Mouse (Mus musculus): Measurements from ENCODE around the gene Ino80d. TPM values are rescaled to one million over a fixed set of nuclear protein-coding genes. Genes with fewer than 3 reads are reported as not detected.
A peak's percentile ranks its signal among the peaks of the same experiment; 100 is the strongest.

Gene Ino80d
- total RNA-seq, 2 experiments from 2014 or later = 26.5 to 26.6 TPM

- no peak for DNase-seq (ENCODE audit: low spot score in 2 of 2)
Measured at GRCm38 (mm10) chr1:63001874-63002273, 112.6 kb downstream of the Ino80d start.

GRCm38 (mm10) chr1:62993348-62993747, 121.1 kb downstream of the Ino80d start:
- DNase-seq (ENCODE audit: low spot score in 2 of 2) = no peak

GRCm38 (mm10) chr1:62992648-62993047, 121.8 kb downstream of the Ino80d start:
- no peak for DNase-seq (ENCODE audit: low spot score in 2 of 2)

- no peak for DNase-seq (ENCODE audit: low spot score in 2 of 2)
Measured at GRCm38 (mm10) chr1:62991021-62991420, 123.4 kb downstream of the Ino80d start.

GRCm38 (mm10) chr1:62987561-62987960, 126.9 kb downstream of the Ino80d start:
- DNase-seq (ENCODE audit: low spot score in 2 of 2) = no peak

GRCm38 (mm10) chr1:62986267-62986666, 128.2 kb downstream of the Ino80d start:
- DNase-seq (ENCODE audit: low spot score in 2 of 2) = peak in 1 of 2 experiments; percentile 31

GRCm38 (mm10) chr1:62984566-62984965, 129.9 kb downstream of the Ino80d start:
- peak in 1 of 2 experiments; percentile 31 for DNase-seq (ENCODE audit: low spot score in 2 of 2)

GRCm38 (mm10) chr1:62976742-62977141, 137.7 kb downstream of the Ino80d start:
- no peak for DNase-seq (ENCODE audit: low spot score in 2 of 2)

- DNase-seq (ENCODE audit: low spot score in 2 of 2) = no peak
Measured at GRCm38 (mm10) chr1:62966885-62967284, 147.6 kb downstream of the Ino80d start.

- DNase-seq (ENCODE audit: low spot score in 2 of 2) = peak; percentile 37 to 63
Measured at GRCm38 (mm10) chr1:62964291-62964690, 150.2 kb downstream of the Ino80d start.

GRCm38 (mm10) chr1:62956942-62957645, 157.4 kb downstream of the Ino80d start:
- no peak for DNase-seq (ENCODE audit: low spot score in 2 of 2)

GRCm38 (mm10) chr1:62956526-62956925, 157.9 kb downstream of the Ino80d start:
- no peak for DNase-seq (ENCODE audit: low spot score in 2 of 2)

- DNase-seq (ENCODE audit: low spot score in 2 of 2) = no peak
Measured at GRCm38 (mm10) chr1:62955340-62955739, 159.1 kb downstream of the Ino80d start.

GRCm38 (mm10) chr1:62953036-62953435, 161.4 kb downstream of the Ino80d start:
- no peak for DNase-seq (ENCODE audit: low spot score in 2 of 2)

- no peak for DNase-seq (ENCODE audit: low spot score in 2 of 2)
Measured at GRCm38 (mm10) chr1:62952319-62952718, 162.1 kb downstream of the Ino80d start.

GRCm38 (mm10) chr1:62951067-62951809, 163.2 kb downstream of the Ino80d start:
- DNase-seq (ENCODE audit: low spot score in 2 of 2) = peak in 1 of 2 experiments; percentile 67

GRCm38 (mm10) chr1:62950526-62950925, 163.9 kb downstream of the Ino80d start:
- DNase-seq (ENCODE audit: low spot score in 2 of 2) = no peak

GRCm38 (mm10) chr1:62947807-62948206, 166.7 kb downstream of the Ino80d start:
- no peak for DNase-seq (ENCODE audit: low spot score in 2 of 2)

GRCm38 (mm10) chr1:62946987-62947386, 167.5 kb downstream of the Ino80d start:
- no peak for DNase-seq (ENCODE audit: low spot score in 2 of 2)

GRCm38 (mm10) chr1:62934752-62935329, 179.6 kb downstream of the Ino80d start:
- DNase-seq (ENCODE audit: low spot score in 2 of 2) = no peak

- DNase-seq (ENCODE audit: low spot score in 2 of 2) = no peak
Measured at GRCm38 (mm10) chr1:62934100-62934513, 180.4 kb downstream of the Ino80d start.

Measured in gastrocnemius, postnatal 4 days (tissue).